Comparison of ENCODE assay signal across 8 mouse cellular contexts in the genomic region with DNA sequence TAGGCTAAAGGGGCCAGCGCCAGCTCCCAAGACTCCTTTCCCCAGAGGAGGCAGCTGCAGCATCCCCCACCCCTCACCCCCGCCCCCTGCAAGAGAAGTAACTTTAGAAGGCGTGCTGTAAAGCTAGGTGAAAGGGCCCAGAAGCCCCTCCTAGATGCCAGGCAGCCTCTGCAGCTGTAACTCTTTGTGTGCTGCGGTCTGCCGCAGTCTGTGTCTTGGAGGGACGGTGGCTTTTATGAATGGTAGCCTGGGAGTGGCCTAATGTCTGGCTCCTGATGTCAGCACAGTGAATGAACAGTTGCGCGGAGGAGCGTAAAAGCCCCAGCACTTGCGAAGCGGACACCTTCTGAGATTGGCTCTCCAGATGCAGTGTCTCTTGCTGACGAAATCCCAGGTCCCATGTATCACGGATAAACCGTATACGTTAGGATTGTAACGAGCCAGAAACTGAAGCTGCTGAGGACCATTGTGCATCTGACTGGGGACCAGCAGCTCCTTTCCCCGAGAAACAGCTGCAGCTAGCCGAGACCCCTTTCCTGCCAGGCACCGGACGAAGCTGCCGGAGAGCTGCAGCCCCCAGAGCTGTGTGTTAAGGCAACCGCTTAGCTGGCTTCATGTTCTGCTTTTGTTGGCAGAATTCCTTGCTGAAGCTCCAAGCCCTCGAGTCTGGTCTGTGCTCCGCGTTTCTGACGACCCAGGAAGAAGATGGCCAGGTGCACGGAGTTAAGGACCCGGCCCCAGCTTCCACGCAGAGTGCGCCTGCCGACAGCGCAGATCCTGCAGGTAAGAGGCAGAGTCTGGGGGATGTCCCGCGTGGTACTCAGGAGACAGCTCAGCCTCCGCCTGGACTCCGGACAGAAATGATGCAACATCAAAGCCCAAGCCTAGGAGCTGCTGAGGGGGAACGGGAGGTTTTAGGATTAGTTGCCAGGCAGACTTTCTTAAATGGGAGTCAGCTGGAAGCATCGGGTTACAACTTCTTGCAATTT.
DNase-seq lines count a peak whose midpoint lies in the region; ATAC-seq and TF ChIP-seq lines count a peak whose summit lies in the region.

No protein-coding gene starts in this region.

- peak overlapping the region; percentile 52 for H3K4me3 ChIP-seq in kidney, embryonic 15.5 days (replicated peaks)
- H3K4me3 ChIP-seq in hindbrain, embryonic 13.5 days, result peak overlapping the region; percentile 46
- H3K4me3 ChIP-seq in liver, postnatal 0 days (ENCODE audit: low read depth, low read length), result no peak overlapping the region; the same call in 1 of the 2 replicates

- H3K27me3 ChIP-seq in kidney, embryonic 15.5 days, result no peaks in the 10 kb centered on the region
- no peaks in the 10 kb centered on the region for H3K27me3 ChIP-seq in hindbrain, embryonic 13.5 days
- peaks cover 14% of the 10 kb centered on the region; the same call in 1 of the 2 replicates for H3K27me3 ChIP-seq in liver, postnatal 0 days (ENCODE audit: insufficient read depth, low read length)

- no peak for TF ChIP-seq EP300 in liver, postnatal 0 days (IDR thresholded peaks at IDR 0.05; ENCODE audit: low read depth)

- DNase-seq in kidney, postnatal 25 days, result no peak
- DNase-seq in cerebellum, adult 9-11 months, result peak; percentile 49
- peak; percentile 28 to 51 for DNase-seq in frontal cortex, postnatal 14 days (ENCODE audit: low spot score in 2 of 2)
- DNase-seq in liver, postnatal 0 days, result no peak
- DNase-seq in retina, postnatal 1 day, result peak; percentile 78

- H3K4me2 ChIP-seq in kidney, embryonic 15.5 days, result peak overlapping the region; percentile 94
- H3K4me2 ChIP-seq in hindbrain, embryonic 13.5 days, result peak overlapping the region; percentile 79
- H3K4me2 ChIP-seq in liver, postnatal 0 days (ENCODE audit: low read depth, low read length), result peak overlapping the region; percentile 30

- no peaks in the 10 kb centered on the region for H3K9me3 ChIP-seq in kidney, embryonic 15.5 days (replicated peaks)
- no peaks in the 10 kb centered on the region for H3K9me3 ChIP-seq in hindbrain, embryonic 13.5 days
- H3K9me3 ChIP-seq in liver, postnatal 0 days (ENCODE audit: low read length), result no peaks in the 10 kb centered on the region

- peak; percentile 76 for ATAC-seq in kidney, embryonic 15.5 days (replicated peaks; ENCODE audit: low FRiP score)
- peak; percentile 87 for ATAC-seq in hindbrain, embryonic 13.5 days (ENCODE audit: low FRiP score)
- ATAC-seq in liver, postnatal 0 days, result no peak
- ATAC-seq in CD4-positive, CD25-positive, alpha-beta regulatory T cell, adult 4 months, result no peak

- TF ChIP-seq CTCF in liver, postnatal 0 days (IDR thresholded peaks at IDR 0.05; ENCODE audit: low read depth), result no peak

- 2% methylated on average over 38 of the region's 38 CpGs for WGBS in kidney, embryonic 15.5 days
- WGBS in hindbrain, embryonic 13.5 days, result under 1% methylated on average over 38 of the region's 38 CpGs
- WGBS in liver, postnatal 0 days (ENCODE audit: insufficient replicate concordance), result 2% methylated on average over 38 of the region's 38 CpGs

- H3K4me1 ChIP-seq in kidney, embryonic 15.5 days, result peaks cover 23% of the 10 kb centered on the region
- peaks cover 29% of the 10 kb centered on the region for H3K4me1 ChIP-seq in hindbrain, embryonic 13.5 days (replicated peaks)
- H3K4me1 ChIP-seq in liver, postnatal 0 days (ENCODE audit: insufficient read depth), result no peaks in the 10 kb centered on the region

- peak overlapping the region; percentile 29; the same call in 1 of the 2 replicates for H3K9ac ChIP-seq in kidney, embryonic 15.5 days
- peak overlapping the region; percentile 69 for H3K9ac ChIP-seq in hindbrain, embryonic 13.5 days
- no peak overlapping the region for H3K9ac ChIP-seq in liver, postnatal 0 days (replicated peaks)

- peak overlapping the region; percentile 70 for H3K27ac ChIP-seq in kidney, embryonic 15.5 days
- peak overlapping the region; percentile 81 for H3K27ac ChIP-seq in hindbrain, embryonic 13.5 days
- H3K27ac ChIP-seq in liver, postnatal 0 days (ENCODE audit: low read depth), result no peak overlapping the region

- no peaks in the 10 kb centered on the region for H3K36me3 ChIP-seq in kidney, embryonic 15.5 days
- peaks cover 17% of the 10 kb centered on the region for H3K36me3 ChIP-seq in hindbrain, embryonic 13.5 days
- no peaks in the 10 kb centered on the region for H3K36me3 ChIP-seq in liver, postnatal 0 days (replicated peaks; ENCODE audit: insufficient read depth, low read length)

Comparison
In these comparisons a context has a peak if more than half of its experiments do, and no peak if none do; other contexts are left out.
1. ATAC-seq: peak in kidney, embryonic 15.5 days (single experiment) and hindbrain, embryonic 13.5 days (single experiment); none in liver, postnatal 0 days (single experiment) and CD4-positive, CD25-positive, alpha-beta regulatory T cell, adult 4 months (single experiment).
2. H3K4me2 ChIP-seq: peak in every context shown above with its lines; median percentile 94 in kidney, embryonic 15.5 days; 79 in hindbrain, embryonic 13.5 days; 30 in liver, postnatal 0 days.
3. DNase-seq: peak in cerebellum, adult 9-11 months (single experiment), frontal cortex, postnatal 14 days (2 of 2) and retina, postnatal 1 day (single experiment); none in kidney, postnatal 25 days (0 of 2) and liver, postnatal 0 days (single experiment).